Mouse (Mus musculus): ENCODE measurements around the gene Snx11. TPM values are rescaled to one million over a fixed set of nuclear protein-coding genes. Genes with fewer than 3 reads are reported as not detected.

Snx11 gene
- total and polyA plus RNA-seq, 3 experiments = 9.9 to 19.9 (median 18.9) TPM

DNA sequence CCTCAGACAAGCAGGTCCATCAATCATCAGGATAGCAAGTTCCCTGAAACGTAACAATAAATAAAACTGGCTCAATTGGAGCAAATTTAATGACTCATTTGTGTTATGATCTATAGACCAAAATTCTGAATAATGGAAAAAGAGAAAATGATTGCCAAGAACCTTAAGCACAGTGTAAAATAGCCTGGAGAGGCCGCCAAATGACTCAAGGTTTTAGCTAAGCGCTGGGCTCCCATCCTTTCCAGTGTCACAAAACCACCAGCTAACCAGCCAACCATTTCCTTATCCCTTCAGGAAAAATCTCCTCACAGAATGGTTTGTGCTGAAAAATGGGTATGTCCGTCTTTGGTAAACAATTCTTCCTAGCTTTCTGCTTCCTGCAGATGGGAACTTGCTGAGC lies 33.5 kb downstream of the Snx11 start:
- Histone ChIP-seq H3K36me3 (replicated peaks) (no peaks in the 10 kb centered on the region), H3K27me3 (ENCODE audit: insufficient read depth, low read length) (peaks cover 30% of the 10 kb centered on the region), H3K4me3 (ENCODE audit: low read depth, low read length) (no peak overlapping the region), H3K4me1 (ENCODE audit: insufficient read depth, low read depth, low read length) (no peaks in the 10 kb centered on the region), H3K9me3 (replicated peaks) (no peaks in the 10 kb centered on the region)
- no peak for TF ChIP-seq TAL1 (conservative IDR thresholded peaks at IDR 0.05; ENCODE audit: low read depth, low read length)
- TF ChIP-seq GATA1 (IDR thresholded peaks at IDR 0.05; ENCODE audit: borderline replicate concordance, low read length) = no peak
- ATAC-seq (ENCODE audit: extremely low read depth, insufficient number of reproducible peaks, low FRiP score, poor library complexity, severe bottlenecking) (no peak), DNase-seq (ENCODE audit: low spot score) (no peak)

GRCm38 (mm10) chr11:96743000-96743399 lies 34.4 kb downstream of the Snx11 start:
- no peaks in the 10 kb centered on the region for H3K9me3 ChIP-seq (replicated peaks)
- no peak overlapping the region for H3K4me3 ChIP-seq (ENCODE audit: low read depth, low read length)
- ATAC-seq (ENCODE audit: extremely low read depth, insufficient number of reproducible peaks, low FRiP score, poor library complexity, severe bottlenecking) = no peak
- no peaks in the 10 kb centered on the region for H3K36me3 ChIP-seq (replicated peaks)
- no peak for TF ChIP-seq GATA2 (IDR thresholded peaks at IDR 0.05; ENCODE audit: borderline replicate concordance, low read depth, low read length)
- no peak for TF ChIP-seq POLR2AphosphoS5 (IDR thresholded peaks at IDR 0.05; ENCODE audit: insufficient replicate concordance, low read depth, low read length)
- no peak for TF ChIP-seq CTCF (IDR thresholded peaks at IDR 0.05; ENCODE audit: low read depth, low read length)
- no peak for TF ChIP-seq GATA1 (IDR thresholded peaks at IDR 0.05; ENCODE audit: borderline replicate concordance, low read length)
- TF ChIP-seq TAL1 (conservative IDR thresholded peaks at IDR 0.05; ENCODE audit: low read depth, low read length) = no peak
- H3K27me3 ChIP-seq (ENCODE audit: insufficient read depth, low read length) = peaks cover 25% of the 10 kb centered on the region
- H3K4me1 ChIP-seq (ENCODE audit: insufficient read depth, low read depth, low read length) = no peaks in the 10 kb centered on the region
- DNase-seq (ENCODE audit: low spot score) = no peak

DNA sequence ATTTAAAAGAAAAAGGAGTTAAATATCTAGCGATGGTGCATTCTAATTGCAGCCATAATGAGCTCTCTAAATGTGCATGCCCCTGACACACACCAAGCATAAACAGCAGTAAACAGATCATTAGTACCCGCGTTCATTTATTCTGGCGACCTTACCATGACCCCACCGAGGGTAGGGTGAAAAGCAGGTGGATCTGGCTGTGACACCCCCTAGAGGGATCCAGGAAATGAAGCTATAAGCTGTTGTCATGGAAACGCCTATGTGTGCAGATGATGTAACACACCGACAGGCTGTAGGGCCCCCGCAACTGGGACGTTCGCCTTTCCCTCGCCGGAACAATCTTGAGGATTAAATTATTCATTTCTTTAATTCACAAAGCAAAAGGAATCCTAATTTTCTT lies 35.4 kb downstream of the Snx11 start:
- Histone ChIP-seq H3K9me3 (replicated peaks) (no peaks in the 10 kb centered on the region), H3K4me3 (ENCODE audit: low read depth, low read length) (no peak overlapping the region), H3K36me3 (replicated peaks) (no peaks in the 10 kb centered on the region), H3K4me1 (ENCODE audit: insufficient read depth, low read depth, low read length) (no peaks in the 10 kb centered on the region), H3K27me3 (ENCODE audit: insufficient read depth, low read length) (peaks cover 16% of the 10 kb centered on the region)
- DNase-seq (ENCODE audit: low spot score) = no peak
- no peak for ATAC-seq (ENCODE audit: extremely low read depth, insufficient number of reproducible peaks, low FRiP score, poor library complexity, severe bottlenecking)
- TF ChIP-seq TAL1 (conservative IDR thresholded peaks at IDR 0.05; ENCODE audit: low read depth, low read length) (no peak), GATA2 (IDR thresholded peaks at IDR 0.05; ENCODE audit: borderline replicate concordance, low read depth, low read length) (no peak)

GRCm38 (mm10) chr11:96740796-96741195 lies 36.6 kb downstream of the Snx11 start:
- no peak for ATAC-seq (ENCODE audit: extremely low read depth, insufficient number of reproducible peaks, low FRiP score, poor library complexity, severe bottlenecking)
- Histone ChIP-seq H3K4me3 (ENCODE audit: low read depth, low read length) (no peak overlapping the region), H3K36me3 (replicated peaks) (no peaks in the 10 kb centered on the region), H3K4me1 (ENCODE audit: insufficient read depth, low read depth, low read length) (no peaks in the 10 kb centered on the region), H3K27me3 (ENCODE audit: insufficient read depth, low read length) (peaks cover 21% of the 10 kb centered on the region), H3K9me3 (replicated peaks) (no peaks in the 10 kb centered on the region)
- TF ChIP-seq TAL1 (conservative IDR thresholded peaks at IDR 0.05; ENCODE audit: low read depth, low read length) (no peak), GATA2 (IDR thresholded peaks at IDR 0.05; ENCODE audit: borderline replicate concordance, low read depth, low read length) (no peak), CTCF (IDR thresholded peaks at IDR 0.05; ENCODE audit: low read depth, low read length) (no peak), GATA1 (IDR thresholded peaks at IDR 0.05; ENCODE audit: borderline replicate concordance, low read length) (no peak), POLR2AphosphoS5 (IDR thresholded peaks at IDR 0.05; ENCODE audit: insufficient replicate concordance, low read depth, low read length) (no peak)
- DNase-seq (ENCODE audit: low spot score) = no peak

GRCm38 (mm10) chr11:96737673-96738471 lies 39.5 kb downstream of the Snx11 start:
- H3K27me3 ChIP-seq (ENCODE audit: insufficient read depth, low read length) = peaks cover 9% of the 10 kb centered on the region
- no peaks in the 10 kb centered on the region for H3K36me3 ChIP-seq (replicated peaks)
- H3K4me3 ChIP-seq (ENCODE audit: low read depth, low read length) = no peak overlapping the region
- DNase-seq (ENCODE audit: low spot score) = no peak
- no peak for ATAC-seq (ENCODE audit: extremely low read depth, insufficient number of reproducible peaks, low FRiP score, poor library complexity, severe bottlenecking)
- no peaks in the 10 kb centered on the region for H3K9me3 ChIP-seq (replicated peaks)
- no peak for TF ChIP-seq CTCF (IDR thresholded peaks at IDR 0.05; ENCODE audit: low read depth, low read length)
- no peak for TF ChIP-seq TAL1 (conservative IDR thresholded peaks at IDR 0.05; ENCODE audit: low read depth, low read length)
- TF ChIP-seq GATA2 (IDR thresholded peaks at IDR 0.05; ENCODE audit: borderline replicate concordance, low read depth, low read length) = no peak
- no peak for TF ChIP-seq GATA1 (IDR thresholded peaks at IDR 0.05; ENCODE audit: borderline replicate concordance, low read length)
- no peak for TF ChIP-seq POLR2AphosphoS5 (IDR thresholded peaks at IDR 0.05; ENCODE audit: insufficient replicate concordance, low read depth, low read length)
- no peaks in the 10 kb centered on the region for H3K4me1 ChIP-seq (ENCODE audit: insufficient read depth, low read depth, low read length)

DNA sequence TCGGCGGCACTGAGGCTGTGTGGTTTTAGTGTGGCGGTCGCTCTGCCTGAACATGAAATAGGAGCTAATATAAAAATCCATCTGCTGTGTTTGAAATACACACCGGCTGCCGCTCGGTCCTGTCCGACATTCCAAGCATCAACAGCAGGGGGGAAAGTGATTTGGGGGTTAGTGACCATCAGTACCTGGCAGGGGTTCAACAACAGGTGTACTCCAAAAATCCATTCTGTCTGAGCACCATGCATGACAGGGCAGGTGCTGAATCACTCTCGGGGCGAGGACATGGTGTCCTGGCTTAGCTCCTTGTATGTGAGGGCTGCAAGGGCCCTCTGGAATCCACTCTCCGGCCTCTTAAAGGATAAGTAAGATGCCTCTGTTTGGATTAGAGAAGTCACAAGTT lies 41.0 kb downstream of the Snx11 start:
- DNase-seq (ENCODE audit: low spot score) (no peak), ATAC-seq (ENCODE audit: extremely low read depth, insufficient number of reproducible peaks, low FRiP score, poor library complexity, severe bottlenecking) (no peak)
- H3K4me1 ChIP-seq (ENCODE audit: insufficient read depth, low read depth, low read length) = no peaks in the 10 kb centered on the region
- no peak overlapping the region for H3K4me3 ChIP-seq (ENCODE audit: low read depth, low read length)
- no peaks in the 10 kb centered on the region for H3K36me3 ChIP-seq (replicated peaks)
- TF ChIP-seq POLR2AphosphoS5 (IDR thresholded peaks at IDR 0.05; ENCODE audit: insufficient replicate concordance, low read depth, low read length) (no peak), GATA1 (IDR thresholded peaks at IDR 0.05; ENCODE audit: borderline replicate concordance, low read length) (no peak), CTCF (IDR thresholded peaks at IDR 0.05; ENCODE audit: low read depth, low read length) (no peak), TAL1 (conservative IDR thresholded peaks at IDR 0.05; ENCODE audit: low read depth, low read length) (no peak), GATA2 (IDR thresholded peaks at IDR 0.05; ENCODE audit: borderline replicate concordance, low read depth, low read length) (no peak)
- peaks cover 13% of the 10 kb centered on the region for H3K27me3 ChIP-seq (ENCODE audit: insufficient read depth, low read length)
- no peaks in the 10 kb centered on the region for H3K9me3 ChIP-seq (replicated peaks)

Measured in G1E (cell line).